Mouse (Mus musculus) CH12.LX (cell line): ENCODE data around the gene 2210408I21Rik.

ENCODE experiments used
- CTCF ChIP-seq, 2 experiments: IDR thresholded peaks in 1 of 2; conservative IDR thresholded peaks in 1 of 2; 2 replicates each; pipeline ENCODE4 v1.5.1; 2011 to 2012; ENCODE audit warnings: low read depth in 2 of 2, low read length in 2 of 2, improper control_type of control experiment in 1 of 2, inconsistent platforms in 1 of 2, mild to moderate bottlenecking in 1 of 2, moderate library complexity in 1 of 2
- MAFK ChIP-seq: IDR thresholded peaks from 2 replicates; pipeline ENCODE4 v1.6.1; 2011; ENCODE audit warnings: low read length, improper control_type of control experiment; ENCODE audit not compliant: insufficient replicate concordance
- NELFE ChIP-seq: IDR thresholded peaks from 2 replicates; pipeline ENCODE4 v1.6.1; 2011; ENCODE audit warnings: low read depth, low read length, improper control_type of control experiment
- NRF1 ChIP-seq: IDR thresholded peaks from 2 replicates; pipeline ENCODE4 v1.6.1; 2014; ENCODE audit warnings: low read depth, mild to moderate bottlenecking, inconsistent platforms, low read length, improper control_type of control experiment, moderate library complexity
- TBP ChIP-seq: conservative IDR thresholded peaks from 2 replicates; pipeline ENCODE4 v1.6.1; 2011; ENCODE audit warnings: low read depth, low read length, improper control_type of control experiment

GRCm38 (mm10) chr13:77537466-77537865 lies 402.1 kb downstream of the 2210408I21Rik start:
- TF ChIP-seq MAFK (no peak), NRF1 (no peak), NELFE (no peak), CTCF (conservative IDR thresholded peaks at IDR 0.05 in 1 of 2, IDR thresholded peaks at IDR 0.05 in 1 of 2; ENCODE audit: low read depth in 2 of 2, low read length in 2 of 2) (no peak), TBP (no peak)
